Mouse (Mus musculus) CH12.LX (cell line): ENCODE measurements around the gene Gtf2a2. TPM values are rescaled to one million over a fixed set of nuclear protein-coding genes. Genes with fewer than 3 reads are reported as not detected.

Experiments used
- DNase-seq: peaks from one replicate; pipeline ENCODE4 v3.0.0-alpha.2; 2013; ENCODE audit errors: extremely low read depth
- H3K27ac ChIP-seq: 2 replicates; pipeline ENCODE4 v1.5.1; 2012; ENCODE audit warnings: low read depth, mild to moderate bottlenecking, control low read depth, moderate library complexity; ENCODE audit not compliant: insufficient read depth
- H3K27me3 ChIP-seq: replicated peaks from 2 replicates; pipeline ENCODE3; 2012; ENCODE audit warnings: inconsistent platforms
- H3K36me3 ChIP-seq, 2 experiments: replicated peaks in 1 of 2; 2 replicates each; pipeline versions ENCODE3 to v1.6.1; 2012; ENCODE audit warnings: inconsistent platforms in 1 of 2, low read length in 1 of 2, mild to moderate bottlenecking in 1 of 2, mixed read lengths in 1 of 2, moderate library complexity in 1 of 2; ENCODE audit not compliant: control insufficient read depth in 1 of 2, insufficient read depth in 1 of 2
- H3K4me1 ChIP-seq, 2 experiments: 2 replicates each; pipeline ENCODE4 v1.6.1; 2012; ENCODE audit warnings: inconsistent platforms in 1 of 2, moderate library complexity in 1 of 2; ENCODE audit not compliant: insufficient read depth in 2 of 2, control insufficient read depth in 1 of 2
- H3K4me2 ChIP-seq: 2 replicates; pipeline ENCODE4 v1.6.1; 2012; ENCODE audit warnings: low read depth, mild to moderate bottlenecking, control low read depth; ENCODE audit not compliant: poor library complexity, insufficient read depth, severe bottlenecking
- H3K4me3 ChIP-seq, 3 experiments: fragments of 150-350 bp in 1 of 3; sonication (generic) in 1 of 3; replicated peaks in 1 of 3; 2 replicates each; pipeline versions ENCODE3 to v1.5.1; 2011 to 2012; ENCODE audit warnings: low read depth in 2 of 3, low read length in 2 of 3, mild to moderate bottlenecking in 2 of 3, moderate library complexity in 2 of 3, control low read depth in 1 of 3, improper control_type of control experiment in 1 of 3, inconsistent platforms in 1 of 3, mixed read lengths in 1 of 3; ENCODE audit not compliant: poor library complexity in 1 of 3
- H3K79me2 ChIP-seq: replicated peaks from 2 replicates; pipeline ENCODE4 v1.6.1; 2012; ENCODE audit warnings: mild to moderate bottlenecking, moderate library complexity; ENCODE audit not compliant: control insufficient read depth, poor library complexity, insufficient read depth, severe bottlenecking; ENCODE audit errors: extremely low read depth
- H3K9ac ChIP-seq: 2 replicates; pipeline ENCODE4 v1.6.1; 2012; ENCODE audit warnings: low read depth, mild to moderate bottlenecking, control low read depth, moderate library complexity; ENCODE audit not compliant: insufficient read depth
- H3K9me3 ChIP-seq: replicated peaks from 2 replicates; pipeline ENCODE3; 2012; ENCODE audit warnings: low read length, inconsistent platforms, mixed read lengths
- BHLHE40 ChIP-seq: IDR thresholded peaks from 2 replicates; pipeline ENCODE4 v1.6.1; 2011; ENCODE audit warnings: mild to moderate bottlenecking, low read depth, low read length, improper control_type of control experiment
- CHD1 ChIP-seq: IDR thresholded peaks from 2 replicates; pipeline ENCODE4 v1.6.1; 2012; ENCODE audit warnings: low read depth, low read length, improper control_type of control experiment, inconsistent platforms
- CTCF ChIP-seq, 2 experiments: IDR thresholded peaks in 1 of 2; conservative IDR thresholded peaks in 1 of 2; 2 replicates each; pipeline ENCODE4 v1.5.1; 2011 to 2012; ENCODE audit warnings: low read depth in 2 of 2, low read length in 2 of 2, improper control_type of control experiment in 1 of 2, inconsistent platforms in 1 of 2, mild to moderate bottlenecking in 1 of 2, moderate library complexity in 1 of 2
- ETS1 ChIP-seq: conservative IDR thresholded peaks from 2 replicates; pipeline ENCODE4 v1.6.1; 2012; ENCODE audit warnings: low read depth, mild to moderate bottlenecking, inconsistent platforms, low read length, improper control_type of control experiment, moderate library complexity
- GABPA ChIP-seq: IDR thresholded peaks from 2 replicates; pipeline ENCODE4 v1.6.1; 2012; ENCODE audit warnings: low read depth, low read length, improper control_type of control experiment, inconsistent platforms; ENCODE audit not compliant: insufficient replicate concordance
- MAX ChIP-seq: IDR thresholded peaks from 2 replicates; pipeline ENCODE4 v1.6.1; 2011; ENCODE audit warnings: low read length, improper control_type of control experiment
- MAZ ChIP-seq: IDR thresholded peaks from 2 replicates; pipeline ENCODE4 v1.6.1; 2012; ENCODE audit warnings: low read depth, mild to moderate bottlenecking, inconsistent platforms, low read length, improper control_type of control experiment, moderate library complexity
- MEF2A ChIP-seq: IDR thresholded peaks from 2 replicates; pipeline ENCODE4 v1.6.1; 2014; ENCODE audit warnings: low read depth, mild to moderate bottlenecking, inconsistent platforms, low read length, improper control_type of control experiment, borderline replicate concordance
- MXI1 ChIP-seq: IDR thresholded peaks from 2 replicates; pipeline ENCODE4 v1.6.1; 2011; ENCODE audit warnings: mild to moderate bottlenecking, low read depth, low read length, improper control_type of control experiment
- MYC ChIP-seq: IDR thresholded peaks from 2 replicates; pipeline ENCODE4 v1.6.1; 2011; ENCODE audit warnings: low read depth, mild to moderate bottlenecking, improper control_type of control experiment, low read length
- PAX5 ChIP-seq: IDR thresholded peaks from 2 replicates; pipeline ENCODE4 v1.6.1; 2012; ENCODE audit warnings: low read length, inconsistent platforms, mixed read lengths
- POLR2A ChIP-seq: IDR thresholded peaks from 2 replicates; pipeline ENCODE4 v1.6.1; 2011; ENCODE audit warnings: low read depth, mild to moderate bottlenecking, improper control_type of control experiment, low read length
- POLR2AphosphoS2 ChIP-seq: IDR thresholded peaks from 2 replicates; pipeline ENCODE4 v1.6.1; 2011; ENCODE audit warnings: low read depth, low read length, improper control_type of control experiment
- RAD21 ChIP-seq: IDR thresholded peaks from 2 replicates; pipeline ENCODE4 v1.6.1; 2011; ENCODE audit warnings: low read depth, mild to moderate bottlenecking, low read length, improper control_type of control experiment, moderate library complexity
- RCOR1 ChIP-seq: conservative IDR thresholded peaks from 2 replicates; pipeline ENCODE4 v1.6.1; 2012; ENCODE audit warnings: low read depth, mild to moderate bottlenecking, inconsistent platforms, low read length, improper control_type of control experiment
- SIN3A ChIP-seq: IDR thresholded peaks from 2 replicates; pipeline ENCODE4 v1.6.1; 2012; ENCODE audit warnings: low read length, improper control_type of control experiment, inconsistent platforms
- SMC3 ChIP-seq: IDR thresholded peaks from 2 replicates; pipeline ENCODE4 v1.6.1; 2011; ENCODE audit warnings: low read depth, low read length, improper control_type of control experiment
- TBP ChIP-seq: conservative IDR thresholded peaks from 2 replicates; pipeline ENCODE4 v1.6.1; 2011; ENCODE audit warnings: low read depth, low read length, improper control_type of control experiment
- TCF12 ChIP-seq: IDR thresholded peaks from 2 replicates; pipeline ENCODE4 v1.6.1; 2014; ENCODE audit warnings: low read depth, mild to moderate bottlenecking, inconsistent platforms, low read length, improper control_type of control experiment
- UBTF ChIP-seq: IDR thresholded peaks from 2 replicates; pipeline ENCODE4 v1.6.1; 2012; ENCODE audit warnings: low read depth, mild to moderate bottlenecking, inconsistent platforms, low read length, improper control_type of control experiment, moderate library complexity
- USF2 ChIP-seq: conservative IDR thresholded peaks from 2 replicates; pipeline ENCODE4 v1.6.1; 2011; ENCODE audit warnings: low read depth, low read length, improper control_type of control experiment
- ZMIZ1 ChIP-seq: IDR thresholded peaks from 2 replicates; pipeline ENCODE4 v1.6.1; 2012; ENCODE audit warnings: low read depth, mild to moderate bottlenecking, inconsistent platforms, low read length, improper control_type of control experiment
- dilution Hi-C: fragments of 300-500 bp; cut with MboI; formaldehyde crosslinking; loops from 2 replicates; pipeline ENCODE4 v1.14.3; 2020; ENCODE audit warnings: low sequenced_read_pairs; ENCODE audit not compliant: extremely low pct_unique_long_range_greater_than_20kb, extremely low pct_ligation_motif_present
- in situ Hi-C: fragments of 300-500 bp; cut with MboI; formaldehyde crosslinking; loops from 3 replicates; pipeline ENCODE4 v1.14.3; 2019; ENCODE audit warnings: low sequenced_read_pairs, low pct_ligation_motif_present, low pct_unique_long_range_greater_than_20kb, mixed read lengths
- polyA plus RNA-seq: library from polyadenylated mRNA; unstranded; fragments of >175 nt; gene quantifications from 2 replicates; pipeline ENCODE4 v1.2.1, GENCODE M21; 2012; ENCODE audit warnings: low read depth; ENCODE audit not compliant: insufficient read length
- total RNA-seq, 2 experiments: library from RNA; depleted of rRNA; stranded (reverse); fragments of 300-350 nt in 1 of 2; fragments of >200 nt in 1 of 2; gene quantifications; 2 replicates each; pipeline ENCODE4 v1.2.3; 2012 to 2014

Gene Gtf2a2
- total and polyA plus RNA-seq, 3 experiments = 51.1 to 156 (median 109) TPM

DNA sequence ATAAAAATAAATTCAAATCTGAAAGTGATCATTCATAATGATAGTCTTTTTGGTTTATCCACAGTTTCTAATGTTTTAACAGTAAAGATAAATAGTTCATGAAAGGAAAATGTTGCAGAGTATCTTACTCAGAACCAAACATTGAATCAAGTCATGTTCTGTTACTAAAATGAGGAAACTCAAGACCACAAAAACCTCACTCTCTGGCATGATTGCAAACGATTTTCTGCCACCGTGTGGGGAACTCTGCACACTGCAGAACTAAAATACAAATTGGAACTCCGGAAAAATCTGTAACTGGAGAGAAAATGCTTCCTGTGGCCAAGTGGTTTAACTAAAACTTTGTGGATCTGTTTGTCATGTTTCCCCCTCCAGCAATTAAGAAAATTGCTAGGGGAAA lies 24.8 kb upstream of the Gtf2a2 start (continued):
- TF ChIP-seq TCF12 = peak; percentile 44
- TF ChIP-seq POLR2AphosphoS2 = no peak
- TF ChIP-seq GABPA = no peak
- peak; percentile 93 for TF ChIP-seq SMC3
- no peak for TF ChIP-seq POLR2A
- TF ChIP-seq RCOR1 = peak; percentile 71; the same call in 1 of the 2 replicates
- peak; percentile 61 to 96 for TF ChIP-seq CTCF (conservative IDR thresholded peaks at IDR 0.05 in 1 of 2, IDR thresholded peaks at IDR 0.05 in 1 of 2; ENCODE audit: low read depth in 2 of 2, low read length in 2 of 2)
- TF ChIP-seq BHLHE40 = peak; percentile 88
- no peak for TF ChIP-seq USF2
- TF ChIP-seq RAD21 = peak; percentile 97
- TF ChIP-seq CHD1 = no peak
- 0 out of 2 replicates have a peak, but pooled peaks have one; percentile 8 for TF ChIP-seq TBP
- peak; percentile 93 for TF ChIP-seq MEF2A
- TF ChIP-seq ETS1 = peak; percentile 84; the same call in 1 of the 2 replicates
- TF ChIP-seq PAX5 = no peak
- 0 out of 2 replicates have a peak, but pooled peaks have one; percentile 38 for TF ChIP-seq SIN3A

- dilution Hi-C loops = no loop called here
- H3K4me2 ChIP-seq = peak overlapping the region; percentile 86
- in situ Hi-C loops = no loop called here
- H3K27ac ChIP-seq = 0 out of 2 replicates have a peak overlapping the region, but pooled peaks have one; percentile 20
- H3K36me3 ChIP-seq = peaks cover 0 to 14% of the 10 kb centered on the region in 2 experiments
- peaks cover 6 to 42% of the 10 kb centered on the region in 2 experiments; a peak in 3 of 4 replicates for H3K4me1 ChIP-seq
- TF ChIP-seq CHD1 = peak; percentile 80; the same call in 1 of the 2 replicates
- TF ChIP-seq UBTF = no peak
- TF ChIP-seq MYC = 0 out of 2 replicates have a peak, but pooled peaks have one; percentile 19
- peak; percentile 30; the same call in 1 of the 2 replicates for TF ChIP-seq MXI1
- no peak for TF ChIP-seq TCF12
- 0 out of 2 replicates have a peak, but pooled peaks have one; percentile 9 for TF ChIP-seq MAZ
- TF ChIP-seq ZMIZ1 = peak; percentile 9; the same call in 1 of the 2 replicates
- TF ChIP-seq MAX = 0 out of 2 replicates have a peak, but pooled peaks have one; percentile 68
- no peak for TF ChIP-seq MEF2A
- peak; percentile 87; the same call in 1 of the 2 replicates for TF ChIP-seq POLR2AphosphoS2
- peak; percentile 44; the same call in 1 of the 2 replicates for TF ChIP-seq SIN3A
- no peaks in the 10 kb centered on the region for H3K27me3 ChIP-seq
- H3K79me2 ChIP-seq = peaks cover 33% of the 10 kb centered on the region
- peak overlapping the region; percentile 87 for H3K9ac ChIP-seq
- H3K9me3 ChIP-seq = no peaks in the 10 kb centered on the region
- DNase-seq = no peak
- peak overlapping the region; percentile 30 to 99 (median 94) for H3K4me3 ChIP-seq
Measured at GRCm38 (mm10) chr9:69988706-69989302, 23.5 kb upstream of the Gtf2a2 start.
